Mouse (Mus musculus) stomach, embryonic 14.5 days (tissue): Measurements from ENCODE around the gene Ano10. TPM values are rescaled to one million over a fixed set of nuclear protein-coding genes. Genes with fewer than 3 reads are reported as not detected.

ENCODE experiments used
- ATAC-seq: fragments of 200-750 bp; cut with Nextera tagmentation; 2 replicates; pipeline ENCODE4 v1.8.0; 2017; ENCODE audit warnings: low read depth, moderate TSS enrichment; ENCODE audit not compliant: insufficient number of reproducible peaks, insufficient read depth, low FRiP score
- H3K27ac ChIP-seq: fragments of 300-500 bp; sonication (generic); 2 replicates; pipeline ENCODE4 v1.5.1; 2014; ENCODE audit warnings: mild to moderate bottlenecking, low read length, moderate library complexity, mixed read lengths
- H3K27me3 ChIP-seq: fragments of 300-500 bp; sonication (generic); 2 replicates; pipeline ENCODE4 v1.6.1; 2014; ENCODE audit warnings: low read length, control low read depth, mixed read lengths; ENCODE audit not compliant: control insufficient read depth, insufficient read depth
- H3K36me3 ChIP-seq: fragments of 300-500 bp; sonication (generic); 2 replicates; pipeline ENCODE4 v1.6.1; 2014; ENCODE audit warnings: mild to moderate bottlenecking, control low read depth, low read length, moderate library complexity, mixed read lengths; ENCODE audit not compliant: control insufficient read depth, insufficient read depth
- H3K4me1 ChIP-seq: fragments of 300-500 bp; sonication (generic); 2 replicates; pipeline ENCODE4 v1.6.1; 2014; ENCODE audit warnings: low read length, control low read depth, mixed read lengths; ENCODE audit not compliant: control insufficient read depth, insufficient read depth
- H3K4me2 ChIP-seq: fragments of 300-500 bp; sonication (generic); replicated peaks from 2 replicates; pipeline ENCODE4 v1.6.1; 2014; ENCODE audit warnings: low read depth, low read length, control low read depth
- H3K4me3 ChIP-seq: fragments of 300-500 bp; sonication (generic); 2 replicates; pipeline ENCODE4 v1.5.1; 2014; ENCODE audit warnings: low read depth, low read length, control low read depth
- H3K9ac ChIP-seq: fragments of 300-500 bp; sonication (generic); replicated peaks from 2 replicates; pipeline ENCODE4 v1.6.1; 2014; ENCODE audit warnings: low read depth, mild to moderate bottlenecking, control low read depth, low read length, moderate library complexity, mixed read lengths
- H3K9me3 ChIP-seq: fragments of 300-500 bp; sonication (generic); 2 replicates; pipeline ENCODE4 v1.6.1; 2016; ENCODE audit warnings: low read depth, low read length, control low read depth; ENCODE audit not compliant: control insufficient read depth
- WGBS: fragments of 180-500 bp; shearing (Covaris S2); extraction: QIAGEN DNeasy Blood & Tissue Kit; methylation state at CpG from one replicate; pipeline ENCODE4 v1.1.7; 2014; 5-methylcytosine and 5-hydroxymethylcytosine counted together
- polyA plus RNA-seq: library from polyadenylated mRNA; unstranded; fragments of >200 nt; fragmentation: Nextera tagmentation; extraction: Ambion mirVana; gene quantifications from 2 replicates; pipeline ENCODE4 v1.2.1, GENCODE M21; 2014

The Ano10 gene
- polyA plus RNA-seq, 1 experiment from 2014 or later, result 46.0 TPM

DNA sequence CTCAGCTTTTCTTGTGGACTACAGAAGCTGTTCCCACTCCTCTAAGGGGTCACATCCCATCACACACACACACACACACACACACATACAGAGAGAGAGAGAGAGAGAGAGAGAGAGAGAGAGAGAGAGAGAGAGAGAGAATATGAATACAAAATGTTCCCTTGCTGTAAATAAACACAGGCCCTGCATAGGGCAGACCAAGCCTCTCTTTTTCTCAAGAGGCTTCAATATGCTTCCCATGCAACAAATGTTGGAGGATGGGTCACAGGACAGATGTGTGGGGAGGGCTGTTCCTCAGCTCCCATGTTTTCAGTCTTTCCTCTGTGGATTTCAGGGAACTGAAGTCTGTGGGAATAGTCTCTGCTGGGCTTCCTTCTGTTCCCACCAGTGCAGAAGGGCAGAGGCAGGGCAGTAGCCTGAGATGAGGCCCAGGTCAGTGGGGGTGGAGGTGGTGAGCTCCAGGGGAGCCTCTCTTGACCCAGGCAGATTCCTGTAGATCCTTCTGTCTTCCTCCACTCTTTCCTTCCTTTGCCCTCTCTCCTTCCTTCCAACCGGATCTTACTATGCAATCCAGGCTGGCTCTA, 107.5 kb downstream of the Ano10 start:
- no peak overlapping the region; the same call in 1 of the 2 replicates for H3K27ac ChIP-seq
- H3K27me3 ChIP-seq, result no peaks in the 10 kb centered on the region
- 0 out of 2 replicates have a peak, but pooled peaks cover 2% of the 10 kb centered on the region for H3K4me1 ChIP-seq
- WGBS, result 86% methylated on average over 1 of the region's 1 CpGs
- H3K9me3 ChIP-seq, result no peaks in the 10 kb centered on the region
- no peak overlapping the region for H3K4me2 ChIP-seq
- H3K9ac ChIP-seq, result no peak overlapping the region
- no peaks in the 10 kb centered on the region; the same call in 1 of the 2 replicates for H3K36me3 ChIP-seq
- ATAC-seq, result no peak
- no peak overlapping the region for H3K4me3 ChIP-seq

DNA sequence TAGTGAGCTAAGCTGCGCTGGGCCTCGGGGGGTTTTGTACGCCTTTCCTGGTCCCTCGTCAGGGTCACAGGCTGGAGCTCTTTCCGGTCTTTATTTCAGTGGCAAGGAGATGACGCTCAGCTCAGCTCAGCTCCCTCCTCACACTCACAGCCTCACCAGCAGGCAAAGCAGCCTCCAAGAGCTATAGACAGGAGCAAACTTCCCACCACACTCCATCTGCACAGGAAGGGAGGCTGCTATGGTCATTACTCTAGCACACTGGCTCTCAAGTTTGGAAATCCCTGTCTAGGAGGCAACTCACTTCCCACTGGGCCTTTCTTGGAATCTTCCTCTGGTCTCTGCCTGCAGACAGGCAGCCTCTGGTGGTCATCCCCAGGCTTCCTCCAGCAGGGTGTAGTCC, 108.3 kb downstream of the Ano10 start:
- Histone ChIP-seq H3K27me3 (no peaks in the 10 kb centered on the region), H3K4me2 (no peak overlapping the region), H3K36me3 (no peaks in the 10 kb centered on the region; the same call in 1 of the 2 replicates), H3K27ac (no peak overlapping the region; the same call in 1 of the 2 replicates), H3K9ac (no peak overlapping the region), H3K4me3 (no peak overlapping the region), H3K4me1 (0 out of 2 replicates have a peak, but pooled peaks cover 2% of the 10 kb centered on the region), H3K9me3 (no peaks in the 10 kb centered on the region)
- no peak for ATAC-seq
- 78% methylated on average over 6 of the region's 6 CpGs for WGBS

DNA sequence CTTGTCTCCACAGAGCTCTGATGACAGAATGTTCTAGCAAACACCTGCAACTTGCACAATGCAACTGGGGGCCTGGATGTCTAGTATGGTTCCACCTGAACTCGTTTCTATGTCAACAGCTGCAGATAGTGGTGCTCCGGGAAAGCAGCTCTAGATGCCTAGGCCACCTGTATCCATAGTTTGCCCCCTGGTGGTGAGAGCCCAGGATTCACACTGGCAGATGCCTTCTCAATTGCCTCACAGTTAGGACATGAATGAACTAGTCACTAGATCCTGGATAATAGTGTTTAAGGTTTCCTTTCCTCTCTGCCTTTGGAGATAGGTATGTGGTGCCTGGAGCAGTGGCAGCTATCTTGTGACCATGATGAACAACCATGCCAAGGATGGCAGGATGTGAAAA, 109.2 kb downstream of the Ano10 start:
- 0 out of 2 replicates have a peak, but pooled peaks cover 2% of the 10 kb centered on the region for H3K4me1 ChIP-seq
- no peak overlapping the region for H3K27ac ChIP-seq
- no peak overlapping the region for H3K9ac ChIP-seq
- 21% methylated on average over 2 of the region's 2 CpGs for WGBS
- no peak for ATAC-seq
- no peaks in the 10 kb centered on the region for H3K27me3 ChIP-seq
- H3K36me3 ChIP-seq, result no peaks in the 10 kb centered on the region; the same call in 1 of the 2 replicates
- H3K9me3 ChIP-seq, result no peaks in the 10 kb centered on the region
- no peak overlapping the region for H3K4me2 ChIP-seq
- no peak overlapping the region for H3K4me3 ChIP-seq

DNA sequence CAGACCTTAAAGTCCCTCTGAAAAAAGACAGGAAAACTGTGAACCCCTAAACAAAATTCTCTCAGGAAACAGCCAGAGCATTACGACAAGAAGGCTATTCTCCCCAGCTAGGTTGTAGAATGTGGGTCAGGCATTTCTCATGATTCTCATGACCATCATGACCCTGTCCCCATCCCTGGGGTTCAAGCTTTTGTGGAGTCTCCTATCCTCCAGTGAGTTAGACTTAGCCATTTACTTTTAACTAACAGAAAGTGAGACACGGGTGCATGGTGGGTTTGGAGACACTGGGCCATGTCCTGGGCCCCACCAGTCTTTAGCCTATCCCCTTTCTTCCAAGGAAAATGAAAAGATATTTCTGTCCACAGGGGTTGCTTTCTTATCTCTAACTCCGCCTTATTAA, 109.9 kb downstream of the Ano10 start:
- 0 out of 2 replicates have a peak, but pooled peaks cover 2% of the 10 kb centered on the region for H3K4me1 ChIP-seq
- 80% methylated on average over 3 of the region's 3 CpGs for WGBS
- H3K9ac ChIP-seq, result no peak overlapping the region
- H3K36me3 ChIP-seq, result no peaks in the 10 kb centered on the region; the same call in 1 of the 2 replicates
- no peak overlapping the region for H3K27ac ChIP-seq
- ATAC-seq, result no peak
- H3K9me3 ChIP-seq, result no peaks in the 10 kb centered on the region
- H3K4me2 ChIP-seq, result no peak overlapping the region
- no peaks in the 10 kb centered on the region for H3K27me3 ChIP-seq
- no peak overlapping the region for H3K4me3 ChIP-seq

DNA sequence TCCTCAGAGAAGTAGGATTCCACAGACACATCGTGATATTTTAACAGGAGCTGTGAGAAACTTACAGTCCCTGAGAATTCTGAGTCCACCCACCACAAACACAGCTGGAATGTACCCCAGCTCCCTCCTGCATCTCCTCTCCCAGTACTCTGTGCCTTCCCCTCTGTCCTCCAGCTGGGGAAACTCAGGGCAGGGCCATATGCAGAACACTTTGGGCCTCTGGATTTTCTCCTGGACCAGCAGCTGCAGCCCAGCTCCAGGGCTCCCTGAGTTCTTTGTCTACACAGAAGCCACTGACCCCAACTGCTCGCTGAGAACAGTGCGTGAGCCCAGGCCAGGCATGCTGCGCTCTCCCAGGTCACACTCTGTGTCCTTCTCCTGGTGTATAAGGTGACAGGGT, 111.1 kb downstream of the Ano10 start:
- 60% methylated on average over 4 of the region's 4 CpGs for WGBS
- no peaks in the 10 kb centered on the region for H3K9me3 ChIP-seq
- no peak overlapping the region for H3K4me3 ChIP-seq
- ATAC-seq, result no peak
- no peak overlapping the region for H3K9ac ChIP-seq
- H3K27ac ChIP-seq, result no peak overlapping the region
- peaks cover 6% of the 10 kb centered on the region; the same call in 1 of the 2 replicates for H3K4me1 ChIP-seq
- H3K4me2 ChIP-seq, result no peak overlapping the region
- H3K36me3 ChIP-seq, result no peaks in the 10 kb centered on the region; the same call in 1 of the 2 replicates
- no peaks in the 10 kb centered on the region for H3K27me3 ChIP-seq

DNA sequence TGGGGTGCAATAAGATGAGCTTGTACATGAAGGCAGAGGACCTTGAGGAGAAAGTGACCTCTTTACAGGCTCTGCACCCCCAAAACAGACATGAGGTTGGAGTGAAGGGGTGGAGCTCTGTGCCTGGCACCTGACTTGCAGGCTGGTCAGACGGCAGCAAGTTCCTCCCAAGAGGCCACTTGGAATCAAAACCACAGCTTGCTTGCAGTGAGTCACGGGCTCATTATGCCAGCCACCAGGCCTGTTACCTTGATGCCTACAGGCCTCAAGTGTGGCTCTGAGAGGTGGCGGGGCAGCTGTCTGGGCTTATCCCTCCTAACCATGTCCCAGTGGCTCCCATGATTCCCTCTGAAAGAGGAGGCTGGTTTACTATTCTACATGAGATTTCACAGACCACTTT, 114.1 kb downstream of the Ano10 start:
- no peak overlapping the region for H3K4me3 ChIP-seq
- no peak overlapping the region for H3K27ac ChIP-seq
- no peaks in the 10 kb centered on the region for H3K27me3 ChIP-seq
- WGBS, result 88% methylated on average over 3 of the region's 3 CpGs
- H3K4me2 ChIP-seq, result no peak overlapping the region
- peaks cover 6% of the 10 kb centered on the region; the same call in 1 of the 2 replicates for H3K4me1 ChIP-seq
- H3K36me3 ChIP-seq, result no peaks in the 10 kb centered on the region
- no peaks in the 10 kb centered on the region for H3K9me3 ChIP-seq
- H3K9ac ChIP-seq, result no peak overlapping the region
- ATAC-seq, result no peak

DNA sequence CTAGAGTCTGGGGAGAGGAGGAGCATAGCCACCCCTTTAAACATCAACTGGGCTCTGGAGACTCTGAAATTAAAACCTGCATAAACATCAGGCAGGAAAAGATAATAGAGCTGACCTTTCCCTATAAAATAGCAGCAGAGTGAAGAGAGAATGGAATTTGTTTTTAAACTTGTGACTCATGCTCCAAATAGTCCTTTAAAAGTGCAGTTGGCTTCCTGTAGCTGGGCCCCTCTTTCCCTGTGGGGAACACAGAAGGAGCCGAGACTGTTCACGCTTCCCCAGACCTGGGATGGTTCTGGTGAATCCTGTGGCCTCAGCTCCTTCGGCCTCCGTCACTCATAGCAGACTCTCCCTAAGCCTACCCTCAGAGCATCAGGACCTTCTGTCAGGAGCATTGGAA, 115.8 kb downstream of the Ano10 start:
- 44% methylated on average over 4 of the region's 4 CpGs for WGBS
- no peak for ATAC-seq
- no peak overlapping the region for H3K9ac ChIP-seq
- no peak overlapping the region for H3K4me3 ChIP-seq
- H3K4me2 ChIP-seq, result no peak overlapping the region
- no peak overlapping the region for H3K27ac ChIP-seq
- H3K9me3 ChIP-seq, result no peaks in the 10 kb centered on the region
- no peaks in the 10 kb centered on the region for H3K27me3 ChIP-seq
- H3K4me1 ChIP-seq, result peaks cover 6% of the 10 kb centered on the region; the same call in 1 of the 2 replicates
- H3K36me3 ChIP-seq, result no peaks in the 10 kb centered on the region

DNA sequence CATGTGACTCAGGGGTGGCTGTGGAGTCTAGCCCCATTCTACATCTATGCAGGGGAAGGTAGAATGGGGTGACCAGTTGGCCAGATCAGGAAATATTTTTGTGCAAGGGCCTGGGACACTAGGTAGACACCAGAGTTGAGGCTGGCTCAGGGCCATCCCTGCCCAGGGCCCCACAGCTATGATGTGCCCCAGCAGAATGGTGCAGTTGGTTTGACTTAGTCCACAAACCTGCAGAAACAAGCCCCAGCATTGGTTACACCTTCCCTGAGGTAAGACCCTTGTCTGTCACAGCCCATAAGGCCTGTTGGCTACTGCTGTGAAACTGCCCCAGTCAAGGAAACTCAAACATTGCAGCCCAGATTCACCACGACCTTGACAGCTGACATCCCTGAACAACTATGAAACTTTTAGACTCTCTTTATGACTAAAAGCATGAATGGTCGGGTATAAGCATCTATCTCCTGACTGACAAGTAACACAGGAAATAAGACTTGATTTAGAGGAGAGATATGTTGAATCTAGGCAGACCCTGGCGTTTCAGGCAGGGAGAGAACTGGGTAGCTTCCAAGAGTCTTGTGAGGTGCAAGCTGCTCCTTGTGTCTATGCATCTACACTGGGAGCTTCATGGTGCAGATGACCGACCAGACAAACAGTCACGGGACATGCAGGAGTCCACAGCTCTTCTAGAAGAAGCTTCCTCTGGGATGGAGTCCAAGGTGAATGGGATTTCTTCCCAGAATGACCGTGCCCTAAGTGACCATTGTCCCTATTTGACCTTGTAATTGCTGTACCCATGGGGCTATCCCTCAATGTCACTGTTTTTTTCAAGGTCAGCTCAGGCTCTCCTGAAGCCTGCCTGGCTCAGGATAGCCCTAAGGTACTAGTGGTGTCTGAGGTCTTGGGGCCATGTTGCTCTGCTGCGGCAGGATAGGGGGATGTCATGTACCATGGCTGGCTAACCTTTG, 116.7 kb downstream of the Ano10 start:
- Histone ChIP-seq H3K9me3 (no peaks in the 10 kb centered on the region), H3K4me3 (no peak overlapping the region), H3K27ac (no peak overlapping the region), H3K4me1 (peaks cover 6% of the 10 kb centered on the region; the same call in 1 of the 2 replicates), H3K27me3 (no peaks in the 10 kb centered on the region), H3K36me3 (peaks cover 1% of the 10 kb centered on the region; the same call in 1 of the 2 replicates), H3K9ac (no peak overlapping the region), H3K4me2 (no peak overlapping the region)
- 79% methylated on average over 7 of the region's 7 CpGs for WGBS
- ATAC-seq, result no peak
